In genomic region chr12:54293248-54293647, GRCm38 (mm10) we compare ENCODE assay signal across 16 mouse cellular contexts.
DNase-seq lines count a peak whose midpoint lies in the region; ATAC-seq and TF ChIP-seq lines count a peak whose summit lies in the region.
"Had no signal": no experiment of that assay in that cellular context is flagged by ENCODE, and none has a peak within 500 bp of the region (broad histone marks: within the 10 kb centered on the region; RNA-seq: fewer than 3 reads in every experiment).

No protein-coding gene starts in this region.

- intact Hi-C loops in heart, postnatal 25 days (cut with DNase I), result no loop called here

- no peak overlapping the region for H3K9ac ChIP-seq in intestine, postnatal 0 days (ENCODE audit: low read depth, low read length)
- H3K9ac ChIP-seq in intestine, embryonic 16.5 days (ENCODE audit: low read depth, low read length), result no peak overlapping the region
- H3K9ac ChIP-seq: embryonic facial prominence, embryonic 13.5 days; forebrain, embryonic 12.5 days; lung, embryonic 15.5 days had no signal

- no peak for TF ChIP-seq CTCF in intestine, postnatal 0 days (IDR thresholded peaks at IDR 0.05; ENCODE audit: low read depth)

- WGBS in intestine, postnatal 0 days, result 43% methylated on average over 2 of the region's 2 CpGs
- WGBS in intestine, embryonic 16.5 days, result 62% methylated on average over 2 of the region's 2 CpGs

- ATAC-seq in intestine, postnatal 0 days, result peak; percentile 45; the same call in 1 of the 2 replicates
- no peak for ATAC-seq in intestine, embryonic 16.5 days

- no peak overlapping the region for H3K4me2 ChIP-seq in intestine, postnatal 0 days (replicated peaks; ENCODE audit: low read depth)
- no peak overlapping the region for H3K4me2 ChIP-seq in intestine, embryonic 16.5 days (ENCODE audit: low read depth, low read length)
- H3K4me2 ChIP-seq: embryonic facial prominence, embryonic 13.5 days; forebrain, embryonic 12.5 days; liver, embryonic 11.5 days; lung, embryonic 15.5 days had no signal

- peak; percentile 58 for DNase-seq in T-cell, adult 2 months (ENCODE audit: low spot score)
- peak; percentile 73 for DNase-seq in naive thymus-derived CD4-positive, alpha-beta T cell, adult 2 months (ENCODE audit: low read depth)
- DNase-seq in thymus, postnatal 4 days, result peak; percentile 62
- DNase-seq in kidney, postnatal 10 days, result no peak
- DNase-seq in c-Kit-positive CD71-positive TER-119-positive erythroid progenitor cells, embryonic 14.5 days (ENCODE audit: low spot score), result no peak
- no peak for DNase-seq in heart, postnatal 25 days (ENCODE audit: low spot score)
- DNase-seq: adrenal gland, adult 8-10 months; gastrocnemius, adult 2 months; kidney, adult 2 months had no signal

- no peak overlapping the region for H3K27ac ChIP-seq in intestine, postnatal 0 days (ENCODE audit: low read depth, low read length)
- H3K27ac ChIP-seq in intestine, embryonic 16.5 days (ENCODE audit: low read length), result no peak overlapping the region
- H3K27ac ChIP-seq: embryonic facial prominence, embryonic 13.5 days; forebrain, embryonic 12.5 days; gastrocnemius, adult 2 months; hindbrain, embryonic 10.5 days; lung, embryonic 15.5 days had no signal

- H3K4me3 ChIP-seq in intestine, postnatal 0 days (ENCODE audit: low read depth, low read length), result no peak overlapping the region
- no peak overlapping the region for H3K4me3 ChIP-seq in intestine, embryonic 16.5 days (ENCODE audit: low read length)
- H3K4me3 ChIP-seq: embryonic facial prominence, embryonic 13.5 days; forebrain, embryonic 12.5 days; gastrocnemius, adult 2 months; hindbrain, embryonic 10.5 days; lung, embryonic 15.5 days had no signal

- H3K27me3 ChIP-seq in intestine, postnatal 0 days (replicated peaks; ENCODE audit: control insufficient read depth, insufficient read depth, low read length), result no peaks in the 10 kb centered on the region
- H3K27me3 ChIP-seq in intestine, embryonic 16.5 days (replicated peaks; ENCODE audit: control insufficient read depth, insufficient read depth, low read length), result no peaks in the 10 kb centered on the region
- H3K27me3 ChIP-seq: embryonic facial prominence, embryonic 13.5 days; forebrain, embryonic 12.5 days; lung, embryonic 15.5 days had no signal

- H3K36me3 ChIP-seq in intestine, postnatal 0 days (ENCODE audit: control insufficient read depth, insufficient read depth), result no peaks in the 10 kb centered on the region
- no peaks in the 10 kb centered on the region for H3K36me3 ChIP-seq in intestine, embryonic 16.5 days (ENCODE audit: control insufficient read depth, insufficient read depth, low read length)
- H3K36me3 ChIP-seq: embryonic facial prominence, embryonic 13.5 days; forebrain, embryonic 12.5 days; hindbrain, embryonic 10.5 days; lung, embryonic 15.5 days had no signal

- H3K9me3 ChIP-seq in intestine, postnatal 0 days (ENCODE audit: control insufficient read depth), result no peaks in the 10 kb centered on the region
- no peaks in the 10 kb centered on the region for H3K9me3 ChIP-seq in intestine, embryonic 16.5 days (ENCODE audit: control insufficient read depth, low read length)
- H3K9me3 ChIP-seq: embryonic facial prominence, embryonic 13.5 days; forebrain, embryonic 12.5 days; hindbrain, embryonic 10.5 days; lung, embryonic 15.5 days had no signal

- 0 out of 2 replicates have a peak, but pooled peaks cover under 1% of the 10 kb centered on the region for H3K4me1 ChIP-seq in intestine, postnatal 0 days (replicated peaks; ENCODE audit: control insufficient read depth, insufficient read depth, low read length)
- peaks cover 2% of the 10 kb centered on the region; the same call in 1 of the 2 replicates for H3K4me1 ChIP-seq in intestine, embryonic 16.5 days (ENCODE audit: control insufficient read depth, insufficient read depth, low read length)

Comparison
In these comparisons a context has a peak if more than half of its experiments do, and no peak if none do; other contexts are left out.
1. DNase-seq: peak in T-cell, adult 2 months (single experiment), naive thymus-derived CD4-positive, alpha-beta T cell, adult 2 months (single experiment) and thymus, postnatal 4 days (single experiment); none in kidney, postnatal 10 days (single experiment), c-Kit-positive CD71-positive TER-119-positive erythroid progenitor cells, embryonic 14.5 days (single experiment) and heart, postnatal 25 days (single experiment).